Mouse (Mus musculus): ENCODE measurements around the gene Slc6a21.
"Not testable (repeated sequence)": the region's sequence is repeated elsewhere in the genome, so short reads cannot be mapped to it uniquely, and the experiment has no call there.

Gene Slc6a21

DNA sequence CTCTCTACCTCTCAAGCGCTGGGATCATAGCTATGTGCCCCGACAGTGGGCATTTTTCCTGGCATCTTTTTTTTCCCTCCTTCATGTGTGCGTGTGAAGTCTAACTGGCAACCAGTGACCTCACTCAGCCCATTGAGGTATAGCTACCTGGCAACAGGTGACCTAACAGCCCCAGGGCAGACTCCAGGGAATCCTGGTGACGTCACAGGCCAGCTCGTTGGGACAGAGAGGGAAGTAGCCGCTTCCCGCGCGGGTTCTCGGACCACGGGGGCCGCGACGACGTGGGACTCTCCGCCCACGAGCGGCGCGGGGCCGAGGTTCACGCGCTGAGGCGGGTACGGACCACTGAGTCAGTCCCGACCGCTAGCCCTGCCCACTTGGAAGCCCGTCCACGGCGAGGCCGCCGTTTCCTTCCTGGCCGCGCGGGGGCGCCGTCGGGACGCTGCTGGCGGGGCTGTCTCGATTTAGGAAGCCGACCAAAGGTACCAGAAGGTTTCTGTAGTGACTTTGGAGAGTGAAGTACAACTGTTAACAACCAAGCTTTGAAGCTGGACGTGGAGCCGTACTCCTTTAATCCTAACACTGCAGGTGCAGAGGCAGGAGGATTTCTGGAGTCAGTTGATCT lies at the start of gene Slc6a21:
Gene Slc6a21 (plus strand): TSS at position 378 of the 625 bp plus-strand sequence.
- no peak for DNase-seq (ENCODE audit: low spot score)

DNA sequence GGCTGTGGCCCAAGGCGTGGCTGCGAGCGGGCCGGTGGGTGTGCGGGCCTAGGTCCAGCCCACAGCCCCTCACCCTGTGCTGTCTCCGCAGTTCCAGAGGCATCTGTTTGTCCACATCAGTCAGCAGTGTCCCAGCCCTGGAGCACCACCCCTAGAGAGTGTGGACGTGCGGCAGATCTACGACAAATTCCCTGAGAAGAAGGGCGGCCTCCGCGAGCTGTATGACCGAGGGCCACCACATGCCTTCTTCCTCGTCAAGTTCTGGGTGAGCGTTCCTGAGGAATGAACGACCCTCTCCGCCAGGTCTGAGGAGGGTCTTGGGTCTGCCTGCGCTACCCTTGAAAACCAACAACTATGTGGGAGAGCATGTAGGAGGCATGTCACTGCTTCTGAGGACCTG lies 48.8 kb upstream of the Slc6a21 start:
- no peak for DNase-seq (ENCODE audit: low spot score)

DNA sequence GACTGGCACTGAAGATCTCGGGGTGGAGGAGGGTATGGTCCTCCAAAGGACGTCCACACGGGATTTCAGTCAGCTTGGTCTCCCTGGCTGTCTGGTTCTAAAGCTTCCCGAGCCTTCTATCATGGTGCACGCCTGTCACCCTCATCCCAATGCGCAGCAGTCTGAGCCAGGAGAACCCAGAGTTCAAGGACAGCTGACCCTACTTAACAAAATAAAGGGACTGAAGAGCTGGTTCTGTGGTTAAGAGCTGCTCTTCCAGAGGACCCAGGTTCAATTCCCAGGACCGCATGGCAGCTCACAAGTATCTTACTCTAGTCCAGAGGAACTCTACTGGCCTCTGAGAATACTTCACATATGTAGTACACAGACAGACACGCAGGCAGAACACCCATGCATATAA lies 48.3 kb upstream of the Slc6a21 start:
- DNase-seq (ENCODE audit: low spot score): no peak

DNA sequence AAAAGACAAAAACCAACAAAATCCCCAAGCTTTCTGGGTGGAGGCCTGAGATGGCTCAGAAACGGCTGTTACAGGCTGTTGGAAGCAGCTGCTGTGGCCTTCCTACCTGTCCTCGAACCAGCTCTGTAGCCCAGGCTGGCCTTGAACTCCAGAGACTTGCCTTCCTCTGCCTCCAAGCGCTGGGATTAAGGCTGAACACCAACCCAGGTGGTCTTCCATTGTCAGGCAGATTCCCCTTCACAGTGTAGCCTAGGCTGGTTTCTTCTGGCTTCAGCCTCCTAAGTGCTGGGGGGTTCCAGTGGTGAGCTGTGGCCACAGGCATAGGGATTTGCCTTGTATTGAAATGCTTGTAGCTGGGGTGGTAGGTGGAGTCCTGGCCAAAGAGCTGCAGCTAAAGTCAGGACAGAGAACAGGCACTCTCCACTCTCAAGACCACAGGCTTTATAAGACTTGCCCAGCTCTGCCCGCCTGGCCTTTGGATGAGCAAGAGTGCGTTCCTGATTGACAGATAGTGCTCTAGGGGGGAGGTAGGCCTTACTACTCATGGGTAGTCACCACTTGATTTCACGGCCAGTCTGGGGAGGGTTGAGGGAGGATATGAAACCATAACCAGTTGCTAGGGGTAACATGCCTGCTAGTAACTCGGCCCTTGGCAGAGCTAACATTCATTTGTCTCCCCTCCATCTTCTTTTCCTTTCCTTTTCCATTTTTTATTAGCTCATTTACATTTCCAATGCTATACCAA lies 47.7 kb upstream of the Slc6a21 start:
- no peak for DNase-seq (ENCODE audit: low spot score)

DNA sequence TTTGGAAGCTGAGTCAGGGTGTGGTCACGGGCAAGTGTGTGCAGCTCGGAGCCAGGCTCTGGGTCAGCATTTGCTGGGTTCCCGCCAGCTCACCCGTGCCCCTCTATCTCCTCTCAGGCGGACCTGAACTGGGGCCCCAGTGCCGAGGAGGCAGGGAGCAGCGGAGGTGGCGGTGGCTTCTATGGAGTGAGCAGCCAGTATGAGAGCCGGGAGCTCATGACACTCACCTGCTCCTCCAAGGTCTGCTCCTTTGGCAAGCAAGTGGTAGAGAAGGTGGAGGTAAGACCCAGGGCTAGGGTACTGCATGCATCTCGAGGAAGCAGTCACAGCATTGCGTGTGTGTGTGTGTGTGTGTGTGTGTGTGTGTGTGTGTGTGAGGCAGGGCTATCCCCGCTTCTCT lies 46.1 kb upstream of the Slc6a21 start:
- no peak for DNase-seq (ENCODE audit: low spot score)

DNA sequence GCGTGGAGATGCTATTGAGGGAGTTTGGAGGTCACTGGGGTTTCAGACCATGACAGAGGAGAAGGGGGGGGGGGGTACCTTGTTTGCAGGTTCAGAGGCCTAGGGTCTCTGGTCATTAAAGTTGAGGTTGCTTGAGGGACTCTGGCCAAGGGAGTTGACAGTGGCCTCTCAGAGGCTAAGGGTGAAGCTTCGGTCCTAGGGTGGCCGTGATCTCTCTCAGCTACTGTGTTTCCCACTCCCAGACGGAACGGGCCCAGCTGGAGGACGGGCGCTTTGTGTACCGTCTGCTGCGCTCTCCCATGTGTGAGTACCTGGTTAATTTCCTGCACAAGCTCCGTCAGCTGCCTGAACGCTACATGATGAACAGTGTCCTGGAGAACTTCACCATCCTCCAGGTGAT lies 45.4 kb upstream of the Slc6a21 start:
- no peak for DNase-seq (ENCODE audit: low spot score)

DNA sequence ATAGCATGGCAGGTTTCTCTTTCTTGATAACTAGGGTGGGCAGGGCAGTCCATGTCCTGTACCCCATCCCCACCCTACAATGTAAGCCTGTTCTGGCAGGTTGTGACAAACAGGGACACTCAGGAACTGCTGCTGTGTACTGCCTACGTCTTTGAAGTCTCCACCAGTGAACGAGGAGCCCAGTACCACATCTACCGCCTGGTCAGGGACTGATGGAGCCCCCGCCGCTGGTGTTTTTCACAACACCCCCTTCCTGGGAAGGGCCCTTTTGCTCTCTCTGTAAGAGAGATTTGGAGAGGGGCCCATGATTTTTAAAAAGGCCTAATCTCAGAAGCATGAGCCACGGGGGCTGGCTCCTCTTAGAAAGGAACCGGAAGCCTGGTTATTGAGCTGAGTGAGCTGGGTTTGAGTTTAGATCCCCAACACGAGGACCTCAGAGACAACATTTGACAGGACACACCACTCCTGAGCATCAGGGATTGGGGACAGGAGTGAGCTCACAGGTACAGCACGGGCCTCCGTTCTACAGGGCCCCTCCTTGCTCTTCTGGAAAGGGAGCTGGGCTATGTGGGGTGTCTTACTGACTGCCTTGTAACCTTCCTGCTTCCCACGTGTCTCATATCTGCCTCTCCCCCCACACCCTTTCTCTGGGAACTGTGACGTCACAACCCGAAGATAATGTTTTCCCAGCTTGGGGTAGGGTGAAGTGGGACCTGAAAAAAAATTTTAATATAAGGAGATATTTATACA lies 44.4 kb upstream of the Slc6a21 start:
- no peak for DNase-seq (ENCODE audit: low spot score)

DNA sequence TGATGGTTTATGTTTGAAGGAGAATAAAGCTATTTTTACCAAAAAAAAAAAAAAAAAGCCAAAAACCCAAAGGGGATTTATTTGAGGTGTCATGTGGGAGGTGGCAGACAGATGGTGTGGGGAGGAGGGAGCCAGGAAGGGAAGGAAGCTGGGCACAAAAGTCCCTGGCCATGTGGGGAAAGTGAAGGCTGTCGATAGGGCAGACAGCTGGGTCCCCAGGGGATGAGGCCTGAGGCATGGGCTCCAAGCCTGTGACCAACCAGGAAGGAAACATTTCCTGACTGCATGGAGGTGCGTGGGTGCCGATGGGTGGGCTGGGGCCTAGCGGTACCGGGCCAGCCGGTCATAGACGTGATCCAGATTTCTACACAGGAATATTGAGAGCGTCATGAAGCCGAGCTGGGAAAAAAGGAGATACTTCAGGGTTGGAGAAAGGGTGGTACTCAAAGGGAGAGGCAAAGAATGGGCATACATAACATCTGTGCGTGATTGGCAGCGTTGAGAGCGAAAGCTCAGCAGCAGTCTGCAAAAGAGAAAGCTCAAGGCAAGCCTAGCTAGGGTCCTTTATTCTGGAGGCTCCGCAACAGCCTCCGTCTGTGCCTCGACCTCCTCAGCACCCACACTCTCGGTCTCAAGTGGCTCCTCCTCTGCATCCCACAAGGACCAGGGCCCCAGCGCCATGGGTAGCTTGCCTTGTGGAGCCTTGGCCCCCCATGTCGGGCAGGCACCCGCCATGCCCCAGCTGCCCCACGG lies 43.6 kb upstream of the Slc6a21 start:
- DNase-seq (ENCODE audit: low spot score): no peak

DNA sequence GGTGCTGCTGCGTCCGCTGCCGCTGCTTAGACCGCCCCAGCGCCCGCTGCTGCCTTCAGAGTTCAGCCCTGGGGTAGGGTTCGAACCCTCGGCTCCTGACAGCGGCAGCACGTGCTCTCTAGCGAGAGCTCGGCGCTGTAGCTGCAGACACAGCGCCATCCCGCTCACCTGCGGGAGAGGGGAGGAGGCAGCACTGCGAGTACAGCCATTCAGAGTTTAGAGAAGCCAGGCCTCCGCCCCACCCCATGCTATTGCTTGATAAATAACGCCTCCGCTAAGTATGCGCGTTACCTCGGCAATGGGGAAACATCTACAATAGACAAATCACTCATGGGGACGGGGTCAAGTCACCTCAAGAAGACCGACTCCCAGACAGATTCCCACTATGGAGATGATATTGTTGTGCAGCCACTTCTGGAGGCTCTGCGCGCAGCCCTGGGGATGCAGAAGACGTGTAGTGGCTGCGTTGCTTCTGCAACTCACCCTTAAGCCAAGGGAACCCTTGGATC lies 42.9 kb upstream of the Slc6a21 start:
- no peak for DNase-seq (ENCODE audit: low spot score)

DNA sequence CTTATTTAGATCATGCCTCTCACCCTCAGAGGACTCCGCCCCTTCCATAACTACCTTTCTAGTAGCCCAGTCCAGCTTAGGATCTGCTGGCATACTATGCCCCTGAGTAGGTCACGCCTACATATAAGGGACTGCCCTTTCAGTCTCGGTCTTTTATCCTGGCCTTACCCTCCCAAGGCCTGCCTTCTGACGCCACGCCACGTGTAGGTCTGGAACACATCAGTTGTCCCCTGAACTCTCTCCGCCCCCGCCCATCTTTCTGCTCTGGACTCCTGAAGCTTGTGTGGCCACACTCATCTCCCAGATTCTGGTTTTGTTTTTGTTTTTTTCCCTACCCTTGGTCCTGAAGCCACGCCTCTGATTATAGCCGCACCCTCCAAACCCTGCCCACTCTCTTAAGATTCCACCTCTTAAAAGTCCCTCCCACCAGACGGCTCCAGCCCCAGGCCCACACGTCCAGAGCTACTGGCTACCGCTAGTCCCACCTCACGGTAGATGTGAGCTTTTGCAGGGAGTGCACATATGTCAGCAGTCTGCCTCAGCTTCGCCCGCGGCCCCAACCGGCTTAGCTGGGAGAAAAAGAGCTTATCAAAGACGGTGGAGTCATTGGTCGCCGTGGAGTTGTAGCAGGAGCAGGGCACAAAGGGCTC lies 42.3 kb upstream of the Slc6a21 start:
- no peak for DNase-seq (ENCODE audit: low spot score)

DNA sequence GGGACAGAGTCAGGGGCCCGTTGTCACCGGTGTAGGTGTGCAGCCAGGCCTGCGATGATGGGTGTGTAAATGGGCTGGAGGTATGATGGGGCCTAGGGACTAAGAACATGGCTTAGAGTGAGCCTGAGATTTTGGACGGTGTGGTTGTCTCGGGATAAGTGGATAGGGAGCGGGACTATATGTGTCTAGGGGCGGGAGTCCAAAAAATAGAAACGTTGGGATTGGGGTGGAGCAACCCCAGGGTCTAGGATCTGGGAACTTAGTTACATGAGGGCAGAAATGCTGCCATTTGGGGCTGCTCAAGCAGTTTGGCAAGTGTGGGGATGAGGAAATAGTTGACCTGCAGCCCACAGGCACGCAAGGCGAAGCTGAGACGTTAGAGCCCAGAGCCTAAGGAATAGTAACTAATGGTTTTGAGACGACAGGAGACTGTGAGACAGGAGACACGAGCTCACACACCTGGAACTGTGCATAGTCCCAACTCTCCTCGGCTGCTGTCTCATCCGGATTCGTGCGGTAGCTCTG lies 41.6 kb upstream of the Slc6a21 start:
- no peak for DNase-seq (ENCODE audit: low spot score)

DNA sequence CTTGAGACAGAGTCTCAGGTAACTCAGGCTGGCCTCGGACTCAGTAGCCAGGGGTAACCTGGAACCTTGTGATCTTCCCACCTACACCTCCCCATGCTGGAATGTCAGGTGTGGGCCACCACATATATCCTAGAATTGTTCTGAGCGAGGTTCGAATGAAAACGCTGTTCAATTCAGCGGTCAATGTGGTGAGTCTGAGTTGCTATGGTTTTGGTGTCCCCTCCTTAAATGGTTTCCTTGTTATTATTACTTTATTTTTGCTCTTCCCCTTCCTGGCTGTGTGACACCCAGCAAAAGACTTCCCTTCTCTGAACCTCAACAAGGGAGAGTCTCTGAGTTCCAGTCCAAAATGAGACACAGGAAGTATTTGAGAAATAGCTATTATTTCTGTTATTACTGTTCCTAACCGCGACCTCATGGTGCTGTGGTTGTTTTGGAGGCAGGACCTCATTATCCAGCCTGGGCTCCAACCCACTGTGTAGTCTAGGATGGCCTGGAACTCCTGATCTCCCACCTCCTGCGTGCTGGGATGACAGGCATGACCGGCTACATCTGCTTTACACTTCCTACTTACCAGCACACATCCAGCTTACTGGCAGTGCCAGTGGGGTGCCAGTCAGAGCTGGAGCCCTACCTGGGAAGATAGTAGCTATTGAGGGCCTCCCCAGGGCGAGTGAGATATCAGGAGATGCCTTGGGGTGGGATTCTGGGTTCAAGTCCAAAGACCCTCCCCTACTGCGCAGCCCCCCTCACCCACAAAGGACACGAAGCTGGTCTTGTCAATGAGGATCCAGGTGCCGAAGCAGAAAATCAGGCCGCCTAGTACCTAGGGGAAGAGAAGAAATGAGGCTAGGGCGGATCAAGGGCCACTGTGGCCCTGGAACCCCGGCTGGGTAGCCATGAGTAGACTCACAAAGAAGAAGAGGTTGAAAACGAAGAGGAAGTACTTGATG lies 39.3 kb upstream of the Slc6a21 start:
- no peak for DNase-seq (ENCODE audit: low spot score)

DNA sequence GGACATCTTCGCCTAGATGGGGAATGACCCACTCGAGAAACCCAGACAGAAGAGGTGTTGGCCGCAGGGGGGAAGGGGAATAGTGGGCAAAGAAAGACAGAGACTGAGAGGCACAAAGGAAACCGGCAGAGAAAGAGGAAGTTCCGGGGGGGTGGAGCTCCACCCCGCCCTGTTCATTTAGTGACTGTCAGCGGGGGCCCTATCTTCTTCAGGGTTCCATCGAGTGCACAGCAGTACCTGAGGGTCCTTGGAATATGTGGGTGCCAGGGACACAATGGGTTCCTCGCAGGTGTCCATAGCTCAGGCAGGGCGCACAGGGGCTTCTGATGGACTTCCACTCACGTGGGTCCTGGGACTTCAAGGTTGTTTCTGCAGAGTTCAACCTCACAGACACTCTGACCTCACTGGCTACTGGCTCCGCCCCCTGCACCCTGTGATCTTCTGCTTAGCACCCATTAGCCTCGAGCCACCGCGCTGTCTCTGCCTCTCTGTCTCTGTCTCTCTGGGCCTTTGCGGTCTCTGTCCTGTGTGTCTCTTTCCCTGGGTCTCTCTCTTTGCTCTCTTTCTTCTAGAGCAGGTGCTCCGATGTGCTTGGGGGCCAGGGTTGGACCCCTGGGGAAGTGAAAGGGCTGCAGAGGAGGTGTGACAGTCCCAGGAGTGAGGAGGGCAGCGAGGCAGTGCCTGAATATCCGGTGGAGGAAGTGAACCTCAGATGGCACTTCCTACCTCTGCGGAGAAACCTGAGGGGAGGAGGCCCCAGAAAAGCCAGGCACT lies 38.4 kb upstream of the Slc6a21 start, which contains the start of gene Cd37:
Gene Cd37 (minus strand): TSS at position 393 of the 774 bp plus-strand sequence.
- DNase-seq (ENCODE audit: low spot score): no peak

DNA sequence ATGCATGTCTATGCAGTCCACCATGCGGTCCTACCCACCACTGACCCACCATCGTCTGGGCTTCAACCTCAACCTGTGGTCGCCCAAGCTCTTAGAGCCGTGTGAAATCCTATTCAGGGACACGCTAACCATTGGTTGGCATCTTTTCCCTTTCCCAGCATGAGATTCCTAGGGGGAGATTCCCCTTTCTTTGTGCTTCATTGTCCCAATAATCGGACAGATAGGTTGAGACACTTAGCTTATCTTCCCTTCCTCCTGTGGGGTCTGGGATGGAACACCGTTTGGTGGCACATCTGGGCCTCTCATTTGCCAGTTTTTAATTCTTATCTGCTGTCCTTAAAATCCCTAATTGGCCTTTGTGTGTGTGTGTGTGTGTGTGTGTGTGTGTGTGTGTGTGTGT lies 37.2 kb upstream of the Slc6a21 start:
- no peak for DNase-seq (ENCODE audit: low spot score)

DNA sequence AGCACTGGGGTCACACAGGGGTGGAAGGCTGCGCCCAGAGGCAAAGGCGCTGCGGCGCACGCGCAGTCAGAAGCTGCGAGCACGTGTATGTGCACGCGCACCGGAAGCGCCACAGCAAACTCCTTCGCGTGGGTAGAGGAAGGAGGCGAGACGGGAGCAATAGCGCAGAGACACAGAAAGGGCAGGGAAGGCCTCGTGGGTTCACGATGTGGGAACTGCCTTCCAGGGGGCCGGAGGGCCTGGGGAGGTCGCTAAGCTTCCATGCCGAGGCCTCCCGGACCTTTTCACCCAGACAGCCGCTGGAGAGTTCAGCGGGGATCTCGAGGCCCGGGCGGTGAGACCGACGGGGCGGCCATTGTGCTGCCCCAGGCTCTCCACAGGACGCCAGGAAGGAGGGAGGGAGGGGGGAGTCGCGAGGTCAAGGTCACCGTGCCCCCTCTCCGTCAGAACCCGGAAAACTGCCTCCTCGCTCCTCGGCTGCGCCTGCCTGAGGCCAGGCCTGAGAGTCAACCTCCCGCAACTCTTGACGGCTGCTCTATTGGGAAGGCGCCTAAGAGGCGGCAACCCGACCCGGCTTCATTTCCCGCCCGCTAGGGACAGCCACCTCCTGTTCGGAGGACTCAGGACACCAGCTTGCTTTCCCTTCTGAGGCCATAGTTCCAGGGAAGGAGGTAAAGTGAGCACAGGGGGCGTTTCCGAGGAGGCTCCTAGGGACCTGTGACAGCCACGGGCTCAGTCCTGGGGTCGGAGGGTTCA lies 36.5 kb upstream of the Slc6a21 start, which contains the start of gene Slc6a16:
Gene Slc6a16 (plus strand): TSS at position 453 of the 756 bp plus-strand sequence.
- DNase-seq (ENCODE audit: low spot score): no peak

DNA sequence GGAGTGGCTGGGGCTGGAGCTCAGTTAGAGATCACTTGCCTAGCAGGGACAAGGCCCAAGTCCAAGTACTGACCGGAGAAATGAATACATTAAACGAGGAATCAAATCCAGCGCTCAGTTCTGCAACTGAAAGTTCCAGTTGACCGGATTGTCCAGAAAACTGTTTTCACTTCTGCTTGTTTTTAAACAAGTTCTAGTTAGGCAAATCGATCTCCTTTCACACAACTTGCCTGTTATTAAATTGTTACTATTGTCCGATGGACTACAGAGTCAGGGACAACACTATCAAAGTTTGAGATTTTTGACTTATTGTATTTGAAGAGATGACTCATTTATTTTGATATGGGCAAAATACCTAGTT lies 35.9 kb upstream of the Slc6a21 start:
- no peak for DNase-seq (ENCODE audit: low spot score)

DNA sequence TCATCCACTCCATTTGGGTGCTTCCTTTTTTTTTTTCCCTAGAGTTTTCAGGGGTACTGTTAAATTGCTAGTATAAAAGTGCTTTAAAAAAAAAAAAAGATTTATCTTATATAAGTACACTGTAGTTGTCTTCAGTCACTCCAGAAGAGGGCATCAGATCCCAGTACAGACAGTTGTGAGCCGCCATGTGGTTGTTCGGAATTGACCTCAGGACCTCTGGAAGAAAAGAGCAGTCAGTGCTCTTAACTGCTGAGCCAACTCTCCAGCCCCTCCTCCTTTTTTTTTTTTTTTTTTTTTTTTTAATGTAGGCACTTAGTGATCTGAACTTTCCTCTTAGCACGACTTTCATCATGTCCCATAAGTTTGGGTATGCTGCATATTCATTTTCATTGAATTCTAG lies 29.6 kb upstream of the Slc6a21 start:
- DNase-seq (ENCODE audit: low spot score): no peak

DNA sequence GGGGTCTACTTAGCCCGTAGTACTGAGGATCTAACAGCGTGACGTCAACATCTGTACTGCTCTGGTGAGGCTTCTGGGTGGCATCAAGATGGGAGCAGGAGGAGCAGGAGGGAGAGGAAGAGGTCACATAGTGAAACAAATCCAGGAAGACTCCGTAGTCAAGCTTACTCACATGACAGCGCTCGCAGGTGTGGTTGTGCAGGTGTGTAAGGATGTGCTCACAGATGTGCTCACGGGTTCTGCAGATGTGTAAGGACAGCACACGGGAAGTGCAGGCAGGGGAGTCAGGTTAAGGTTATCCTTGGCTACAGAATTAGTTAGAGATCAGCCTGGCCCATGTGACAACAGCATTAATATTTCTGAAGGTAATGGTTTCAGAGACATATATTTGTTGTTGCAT lies 23.5 kb upstream of the Slc6a21 start:
- no peak for DNase-seq (ENCODE audit: low spot score)

DNA sequence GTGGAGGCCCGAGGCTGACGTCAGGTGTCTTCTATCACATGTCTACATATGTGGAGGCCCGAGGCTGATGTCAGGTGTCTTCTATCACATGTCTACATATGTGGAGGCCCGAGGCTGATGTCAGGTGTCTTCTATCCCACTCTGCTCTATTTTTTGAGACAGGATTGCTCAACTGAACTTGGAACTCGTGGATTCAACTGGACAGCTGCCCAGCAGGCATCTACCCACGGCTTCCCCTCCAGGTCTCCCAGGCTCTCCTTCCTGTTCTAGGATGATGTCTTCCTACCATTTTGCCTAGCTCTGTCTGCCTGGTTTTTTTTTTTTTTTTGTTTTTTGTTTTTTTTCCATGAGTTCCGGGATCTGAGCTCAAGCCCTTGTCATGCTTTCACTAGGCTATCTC lies 21.5 kb upstream of the Slc6a21 start:
- not testable (repeated sequence) for DNase-seq (ENCODE audit: low spot score)
